Mouse (Mus musculus) embryonic facial prominence, embryonic 15.5 days (tissue): ENCODE results near the gene Gm20388. TPM values are rescaled to one million over a fixed set of nuclear protein-coding genes. Genes with fewer than 3 reads are reported as not detected.
A peak's percentile ranks its signal among the peaks of the same experiment; 100 is the strongest.
"Not testable (repeated sequence)": the region's sequence is repeated elsewhere in the genome, so short reads cannot be mapped to it uniquely, and the experiment has no call there.

Source experiments
- ATAC-seq: fragments of 200-750 bp; cut with Nextera tagmentation; 2 replicates; pipeline ENCODE4 v1.8.0; 2017; ENCODE audit warnings: low read depth, moderate TSS enrichment; ENCODE audit not compliant: insufficient number of reproducible peaks, low FRiP score, low TSS enrichment
- H3K27ac ChIP-seq: fragments of 300-500 bp; sonication (generic); replicated peaks from 2 replicates; pipeline ENCODE4 v1.5.1; 2015; ENCODE audit warnings: mild to moderate bottlenecking, inconsistent platforms
- H3K27me3 ChIP-seq: fragments of 300-500 bp; sonication (generic); 2 replicates; pipeline ENCODE4 v1.6.1; 2015; ENCODE audit warnings: inconsistent platforms
- H3K36me3 ChIP-seq: fragments of 300-500 bp; sonication (generic); 2 replicates; pipeline ENCODE4 v1.6.1; 2015; ENCODE audit warnings: mild to moderate bottlenecking, inconsistent platforms
- H3K4me1 ChIP-seq: fragments of 300-500 bp; sonication (generic); 2 replicates; pipeline ENCODE4 v1.6.1; 2015; ENCODE audit warnings: inconsistent platforms
- H3K4me2 ChIP-seq: fragments of 300-500 bp; sonication (generic); replicated peaks from 2 replicates; pipeline ENCODE4 v1.6.1; 2015; ENCODE audit warnings: mild to moderate bottlenecking, inconsistent platforms
- H3K4me3 ChIP-seq: fragments of 300-500 bp; sonication (generic); replicated peaks from 2 replicates; pipeline ENCODE4 v1.5.1; 2015; ENCODE audit warnings: mild to moderate bottlenecking, inconsistent platforms
- H3K9ac ChIP-seq: fragments of 300-500 bp; sonication (generic); 2 replicates; pipeline ENCODE4 v1.6.1; 2015; ENCODE audit warnings: inconsistent platforms
- H3K9me3 ChIP-seq: fragments of 300-500 bp; sonication (generic); replicated peaks from 2 replicates; pipeline ENCODE4 v1.6.1; 2016; ENCODE audit warnings: inconsistent platforms
- WGBS: fragments of 180-500 bp; shearing (Covaris S2); methylation state at CpG from one replicate; pipeline ENCODE4 v1.1.7; 2015; 5-methylcytosine and 5-hydroxymethylcytosine counted together
- polyA plus RNA-seq: library from polyadenylated mRNA; unstranded; fragments of >200 nt; fragmentation: Nextera tagmentation; extraction: Ambion mirVana; gene quantifications from 2 replicates; pipeline ENCODE4 v1.2.1, GENCODE M21; 2015

Gm20388 gene
- polyA plus RNA-seq, 1 experiment from 2014 or later = 8.0 TPM

- no peaks in the 10 kb centered on the region for H3K27me3 ChIP-seq
- peaks cover 58% of the 10 kb centered on the region for H3K4me1 ChIP-seq
- no peak overlapping the region for H3K9ac ChIP-seq
- H3K27ac ChIP-seq = no peak overlapping the region
- no peaks in the 10 kb centered on the region for H3K9me3 ChIP-seq
- no peak overlapping the region for H3K4me2 ChIP-seq
- ATAC-seq = no peak
- no peak overlapping the region for H3K4me3 ChIP-seq
- 85% methylated on average over 4 of the region's 4 CpGs for WGBS
- no peaks in the 10 kb centered on the region for H3K36me3 ChIP-seq
These were observed 423.0 kb downstream of the Gm20388 start for GRCm38 (mm10) chr8:120333681-120334080.

DNA sequence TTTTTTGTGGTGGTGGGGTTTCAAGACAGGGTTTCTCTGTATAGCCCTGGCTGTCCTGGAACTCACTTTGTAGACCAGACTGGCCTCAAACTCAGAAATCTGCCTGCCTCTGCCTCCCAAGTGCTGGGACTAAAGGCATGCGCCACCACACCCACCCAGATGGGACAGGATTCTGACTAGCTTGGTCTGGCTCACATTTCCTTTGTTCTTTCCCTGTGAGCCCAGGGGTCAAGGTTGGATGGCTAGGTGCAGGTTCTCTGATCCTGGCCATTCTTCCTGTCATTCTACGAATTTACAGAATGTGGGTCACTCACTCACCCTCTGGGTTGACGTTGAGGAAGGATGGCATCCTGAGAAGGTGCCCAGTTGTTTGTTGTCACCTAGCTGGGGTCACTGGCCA is 423.6 kb downstream of the Gm20388 start:
- not testable (repeated sequence) for H3K36me3 ChIP-seq, H3K27me3 ChIP-seq, ATAC-seq, H3K9me3 ChIP-seq, H3K4me3 ChIP-seq, H3K9ac ChIP-seq, H3K4me2 ChIP-seq
- peak overlapping the region; percentile 71; the same call in 1 of the 2 replicates for H3K27ac ChIP-seq
- peaks cover 58% of the 10 kb centered on the region for H3K4me1 ChIP-seq
- 82% methylated on average over 3 of the region's 3 CpGs for WGBS

DNA sequence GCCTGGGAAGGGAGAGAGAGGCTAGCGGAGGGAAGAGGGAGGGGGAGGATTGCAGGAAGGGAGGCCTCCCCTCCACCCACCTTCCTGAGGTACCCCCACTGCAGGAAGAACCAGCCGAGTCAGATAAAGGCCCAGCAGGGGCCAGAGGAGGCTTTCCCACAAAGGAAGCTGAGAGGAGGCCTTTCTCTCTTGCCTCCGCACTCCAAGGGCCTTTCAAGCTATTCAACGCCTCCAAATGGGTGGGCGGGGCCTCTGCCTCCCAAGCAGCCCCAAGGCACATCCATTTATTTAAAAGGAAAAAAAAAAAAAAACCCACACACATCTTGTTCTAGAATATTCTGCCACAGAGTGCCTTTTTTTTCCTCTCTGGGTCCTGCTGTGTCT is 424.2 kb downstream of the Gm20388 start:
- WGBS = 14% methylated on average over 5 of the region's 5 CpGs
- H3K36me3 ChIP-seq = no peaks in the 10 kb centered on the region
- peak; percentile 1; the same call in 1 of the 2 replicates for ATAC-seq
- no peaks in the 10 kb centered on the region for H3K9me3 ChIP-seq
- H3K4me2 ChIP-seq = peak overlapping the region; percentile 33; the same call in 1 of the 2 replicates
- H3K4me3 ChIP-seq = no peak overlapping the region
- peak overlapping the region; percentile 71 for H3K27ac ChIP-seq
- no peaks in the 10 kb centered on the region for H3K27me3 ChIP-seq
- H3K4me1 ChIP-seq = peaks cover 61% of the 10 kb centered on the region
- no peak overlapping the region for H3K9ac ChIP-seq

DNA sequence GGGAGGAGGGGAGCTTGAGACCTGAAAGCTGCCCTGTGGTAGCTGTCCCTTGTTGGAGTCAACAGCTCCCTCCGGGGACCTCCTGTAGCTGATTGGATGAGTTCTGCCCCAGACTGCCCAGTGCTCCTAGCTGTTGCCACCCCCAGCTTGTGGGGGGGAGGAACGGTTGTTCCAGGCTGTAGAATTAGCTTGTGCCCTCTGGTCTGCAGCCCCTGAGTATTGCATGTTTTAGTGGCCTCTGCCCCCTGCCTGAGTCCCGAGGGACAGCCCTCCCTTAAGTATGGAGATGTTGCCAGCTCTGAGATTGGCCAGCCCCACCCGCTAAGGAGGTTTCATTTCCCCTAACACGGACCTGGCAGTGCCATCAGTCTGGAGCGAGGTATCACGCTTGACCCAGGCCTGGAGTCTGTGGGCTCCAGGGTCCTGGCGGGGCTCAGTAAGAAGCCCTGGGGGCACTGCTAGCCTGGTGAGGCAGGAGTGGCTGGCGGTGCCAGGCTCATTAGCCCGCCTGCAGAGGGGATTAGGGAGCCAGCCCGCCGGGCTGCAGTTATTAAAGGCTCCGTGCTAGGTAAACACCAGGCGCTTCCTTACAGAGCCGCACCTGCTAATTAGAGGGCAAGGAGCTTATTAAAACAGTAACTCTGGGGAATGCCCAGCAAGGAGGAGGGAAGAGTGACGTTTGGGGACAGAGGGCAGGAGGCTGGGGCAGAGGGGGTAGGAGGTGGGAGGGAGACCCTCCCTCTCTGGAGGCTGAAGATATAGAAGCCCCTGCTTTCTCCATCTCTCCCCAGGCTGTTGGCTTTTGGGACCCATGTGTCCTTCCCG is 424.8 kb downstream of the Gm20388 start:
- 10% methylated on average over 17 of the region's 17 CpGs for WGBS
- ATAC-seq = peak; percentile 49
- Histone ChIP-seq H3K27me3 (no peaks in the 10 kb centered on the region), H3K4me3 (no peak overlapping the region), H3K4me1 (peaks cover 66% of the 10 kb centered on the region), H3K36me3 (no peaks in the 10 kb centered on the region), H3K9ac (no peak overlapping the region), H3K9me3 (no peaks in the 10 kb centered on the region), H3K4me2 (peak overlapping the region; percentile 33), H3K27ac (peak overlapping the region; percentile 71)

GRCm38 (mm10) chr8:120336087-120336380 is 425.4 kb downstream of the Gm20388 start:
- ATAC-seq = no peak

GRCm38 (mm10) chr8:120336909-120337555 is 426.4 kb downstream of the Gm20388 start:
- Histone ChIP-seq H3K27ac (no peak overlapping the region), H3K9me3 (no peaks in the 10 kb centered on the region), H3K36me3 (no peaks in the 10 kb centered on the region), H3K4me3 (no peak overlapping the region), H3K27me3 (no peaks in the 10 kb centered on the region), H3K4me2 (no peak overlapping the region), H3K9ac (no peak overlapping the region), H3K4me1 (peaks cover 64% of the 10 kb centered on the region)
- WGBS = 31% methylated on average over 5 of the region's 5 CpGs
- no peak for ATAC-seq

More at GRCm38 (mm10) chr8:120336087-120336380, 425.4 kb downstream of the Gm20388 start:
- 10% methylated on average over 9 of the region's 9 CpGs for WGBS
- Histone ChIP-seq H3K4me2 (peak overlapping the region; percentile 33; the same call in 1 of the 2 replicates), H3K36me3 (no peaks in the 10 kb centered on the region), H3K9me3 (no peaks in the 10 kb centered on the region), H3K27me3 (no peaks in the 10 kb centered on the region), H3K4me1 (peaks cover 65% of the 10 kb centered on the region), H3K27ac (peak overlapping the region; percentile 71; the same call in 1 of the 2 replicates), H3K4me3 (no peak overlapping the region), H3K9ac (no peak overlapping the region)

GRCm38 (mm10) chr8:120337627-120338026 is 427.0 kb downstream of the Gm20388 start:
- 63% methylated on average over 5 of the region's 5 CpGs for WGBS
- Histone ChIP-seq H3K36me3 (no peaks in the 10 kb centered on the region), H3K4me1 (peaks cover 65% of the 10 kb centered on the region), H3K9me3 (no peaks in the 10 kb centered on the region), H3K27me3 (no peaks in the 10 kb centered on the region), H3K4me3 (no peak overlapping the region), H3K9ac (no peak overlapping the region), H3K27ac (no peak overlapping the region), H3K4me2 (no peak overlapping the region)
- no peak for ATAC-seq

GRCm38 (mm10) chr8:120338678-120339077 is 428.0 kb downstream of the Gm20388 start:
- H3K9me3 ChIP-seq = no peaks in the 10 kb centered on the region
- no peak overlapping the region for H3K27ac ChIP-seq
- H3K27me3 ChIP-seq = no peaks in the 10 kb centered on the region
- no peak overlapping the region for H3K4me3 ChIP-seq
- peaks cover 63% of the 10 kb centered on the region for H3K4me1 ChIP-seq
- no peak overlapping the region for H3K9ac ChIP-seq
- 81% methylated on average over 7 of the region's 7 CpGs for WGBS
- no peak for ATAC-seq
- no peaks in the 10 kb centered on the region for H3K36me3 ChIP-seq
- no peak overlapping the region for H3K4me2 ChIP-seq

DNA sequence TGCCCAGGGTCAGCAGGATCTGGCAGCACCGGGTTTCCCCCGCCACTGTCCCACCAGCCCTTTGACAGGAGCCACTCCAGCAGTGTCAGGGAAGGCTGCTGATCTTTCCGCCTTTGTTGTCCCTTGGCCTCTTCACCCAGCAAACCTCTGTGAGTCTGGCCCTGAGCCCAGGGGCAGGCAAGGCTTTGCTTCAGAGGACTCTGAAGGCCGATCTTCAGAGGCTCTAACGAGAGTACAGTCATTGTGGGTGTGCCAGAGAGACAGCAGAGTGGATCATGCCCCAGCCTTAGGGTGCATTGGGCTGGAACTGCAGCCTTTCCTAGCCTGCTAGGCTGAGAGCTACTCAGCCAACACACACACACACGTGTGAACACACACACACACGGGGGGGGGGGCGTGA is 429.1 kb downstream of the Gm20388 start:
- H3K4me3 ChIP-seq = no peak overlapping the region
- no peak overlapping the region for H3K9ac ChIP-seq
- H3K27ac ChIP-seq = no peak overlapping the region
- H3K36me3 ChIP-seq = no peaks in the 10 kb centered on the region
- H3K4me2 ChIP-seq = no peak overlapping the region
- no peak for ATAC-seq
- no peaks in the 10 kb centered on the region for H3K9me3 ChIP-seq
- peaks cover 59% of the 10 kb centered on the region for H3K4me1 ChIP-seq
- WGBS = 64% methylated on average over 7 of the region's 8 CpGs
- no peaks in the 10 kb centered on the region for H3K27me3 ChIP-seq

- ATAC-seq = no peak
- WGBS = 61% methylated on average over 10 of the region's 10 CpGs
- no peaks in the 10 kb centered on the region for H3K9me3 ChIP-seq
These were observed 430.5 kb downstream of the Gm20388 start for GRCm38 (mm10) chr8:120341124-120341523.

GRCm38 (mm10) chr8:120342847-120343548 is 432.4 kb downstream of the Gm20388 start:
- Histone ChIP-seq H3K4me1 (peaks cover 42% of the 10 kb centered on the region), H3K27ac (no peak overlapping the region), H3K27me3 (no peaks in the 10 kb centered on the region), H3K9me3 (no peaks in the 10 kb centered on the region), H3K36me3 (no peaks in the 10 kb centered on the region), H3K4me3 (no peak overlapping the region), H3K4me2 (no peak overlapping the region), H3K9ac (no peak overlapping the region)
- ATAC-seq = no peak
- 63% methylated on average over 7 of the region's 7 CpGs for WGBS

More at GRCm38 (mm10) chr8:120341124-120341523, 430.5 kb downstream of the Gm20388 start:
- H3K27me3 ChIP-seq = no peaks in the 10 kb centered on the region
- peaks cover 45% of the 10 kb centered on the region for H3K4me1 ChIP-seq
- H3K27ac ChIP-seq = no peak overlapping the region
- no peaks in the 10 kb centered on the region for H3K36me3 ChIP-seq
- H3K4me2 ChIP-seq = no peak overlapping the region
- H3K9ac ChIP-seq = no peak overlapping the region
- no peak overlapping the region for H3K4me3 ChIP-seq
